Mouse (Mus musculus) spleen, embryonic (tissue): ENCODE measurements around the gene Slc29a2.

ENCODE experiments used
- CTCF ChIA-PET: fragments of 350-600 bp; sonication (Branson Sonifier 250); formaldehyde crosslinking; loops from one replicate; lab custom pipeline; 2022; lab: Charles Lee

Slc29a2 gene

GRCm38 (mm10) chr19:5079279-5079678, 55.6 kb downstream of the Slc29a2 start:
- CTCF ChIA-PET = interaction anchor here (0.7 to 0.9 kb wide), 2 partner anchors 59 to 62 kb away, joined by 4 to 6 read pairs; no protein-coding TSS in a partner anchor
